Mouse (Mus musculus) mature B cell (primary cell): ENCODE data around the gene Ang5.
"Not testable (repeated sequence)": the region's sequence is repeated elsewhere in the genome, so short reads cannot be mapped to it uniquely, and the experiment has no call there.

ENCODE experiments used
- in situ Hi-C: fragments of 300-500 bp; cut with MboI; formaldehyde crosslinking; loops from 2 replicates; pipeline ENCODE4 v1.14.3; 2019

Gene Ang5

GRCm38 (mm10) chr14:43956769-43957168, at the start of gene Ang5:
Ang5 (plus strand) TSS chr14:43957069.
- in situ Hi-C loops: not testable (repeated sequence)

DNA sequence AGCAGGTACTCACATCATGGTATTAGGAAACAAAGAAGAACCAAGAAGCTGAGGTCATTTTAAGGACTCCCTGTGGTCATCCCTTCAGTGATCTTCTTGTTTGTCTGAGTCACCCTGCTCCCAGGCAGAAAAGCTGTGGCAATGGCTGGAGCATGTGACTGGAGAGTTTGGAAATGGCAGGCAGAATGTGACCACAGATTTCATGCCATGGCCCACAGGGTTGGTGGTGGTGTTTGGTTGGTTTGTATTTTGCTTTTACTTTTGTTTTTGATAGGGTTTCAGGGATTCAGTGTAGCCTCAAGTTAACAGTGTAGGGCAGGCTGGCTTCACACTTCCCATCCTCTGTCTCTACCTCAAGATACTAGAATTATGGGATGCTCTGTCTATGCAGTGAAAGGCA, 38.7 kb upstream of the Ang5 start:
- in situ Hi-C loops: not testable (repeated sequence)

GRCm38 (mm10) chr14:43923459-43923858, 33.4 kb upstream of the Ang5 start, which contains the start of gene Ear10:
Ear10 (minus strand) TSS chr14:43923559.
- in situ Hi-C loops: not testable (repeated sequence)

GRCm38 (mm10) chr14:43924688-43925403, 32.0 kb upstream of the Ang5 start, which contains the start of gene Gm8113:
Gm8113 (plus strand) TSS chr14:43925390.
- in situ Hi-C loops: not testable (repeated sequence)

DNA sequence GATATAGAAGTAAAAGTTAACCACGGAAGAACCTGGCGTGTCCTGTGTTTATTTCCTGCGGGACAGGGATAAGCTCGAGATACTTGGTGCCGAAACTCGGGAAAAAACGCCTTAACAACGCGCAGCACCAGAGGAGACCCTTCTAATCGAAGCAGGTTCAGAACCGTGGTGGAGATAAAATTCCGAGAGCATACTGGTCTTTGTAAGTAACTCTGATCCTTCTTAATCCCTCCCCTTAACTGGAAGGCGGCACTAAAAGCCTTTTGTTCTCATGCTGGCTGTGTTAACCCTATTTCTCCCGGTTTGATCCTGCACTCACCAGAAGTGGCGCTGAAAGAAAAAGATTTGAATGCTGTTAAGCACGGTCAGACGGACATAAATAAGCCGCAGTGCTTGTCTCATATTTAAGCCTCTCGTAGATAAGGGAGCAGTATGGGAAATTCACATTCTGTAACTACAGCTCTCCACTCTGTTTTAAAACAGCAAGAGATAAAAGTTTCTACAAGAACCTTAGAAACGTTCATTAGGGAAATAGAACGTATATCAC, 31.4 kb upstream of the Ang5 start:
- in situ Hi-C loops: not testable (repeated sequence)

- in situ Hi-C loops: not testable (repeated sequence)
Measured at GRCm38 (mm10) chr14:43932991-43933390, 23.9 kb upstream of the Ang5 start.

DNA sequence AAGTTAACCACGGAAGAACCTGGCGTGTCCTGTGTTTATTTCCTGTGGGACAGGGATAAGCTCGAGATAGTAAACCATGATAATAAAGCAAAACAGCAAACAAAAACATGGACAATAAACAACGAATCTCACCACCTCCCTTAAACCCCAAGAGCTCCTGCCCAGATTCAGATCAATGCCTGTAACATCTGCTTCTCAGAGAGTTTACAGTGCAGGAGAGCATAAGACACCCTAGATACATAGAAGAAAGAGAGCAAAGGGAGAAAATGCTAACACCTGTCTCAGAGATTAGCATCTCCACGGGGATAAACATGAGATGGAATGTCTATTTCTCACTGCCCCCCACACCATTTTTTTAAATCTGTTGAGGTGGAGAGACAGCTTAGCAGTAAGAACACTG, 23.5 kb upstream of the Ang5 start:
- in situ Hi-C loops: not testable (repeated sequence)

DNA sequence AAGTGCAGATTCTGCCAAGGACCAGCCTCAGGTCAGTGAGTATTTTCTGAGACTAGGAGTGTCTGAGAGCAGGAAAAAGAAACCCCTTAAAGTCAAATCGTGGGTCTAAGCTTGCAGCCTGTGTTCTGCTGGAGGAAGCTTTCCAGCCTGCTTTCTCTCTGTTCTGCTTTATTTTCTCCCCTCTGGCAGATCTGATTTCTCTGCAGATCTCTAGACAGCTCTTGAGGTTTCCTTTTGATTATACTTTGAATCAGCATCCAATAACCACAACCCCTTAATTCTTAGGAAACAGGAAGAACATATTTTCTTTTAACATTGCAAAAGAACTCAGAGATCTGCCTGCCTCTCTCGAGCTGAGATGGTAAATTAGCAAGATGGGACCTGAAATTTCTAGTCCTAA, 3.5 kb upstream of the Ang5 start:
- in situ Hi-C loops: not testable (repeated sequence)

DNA sequence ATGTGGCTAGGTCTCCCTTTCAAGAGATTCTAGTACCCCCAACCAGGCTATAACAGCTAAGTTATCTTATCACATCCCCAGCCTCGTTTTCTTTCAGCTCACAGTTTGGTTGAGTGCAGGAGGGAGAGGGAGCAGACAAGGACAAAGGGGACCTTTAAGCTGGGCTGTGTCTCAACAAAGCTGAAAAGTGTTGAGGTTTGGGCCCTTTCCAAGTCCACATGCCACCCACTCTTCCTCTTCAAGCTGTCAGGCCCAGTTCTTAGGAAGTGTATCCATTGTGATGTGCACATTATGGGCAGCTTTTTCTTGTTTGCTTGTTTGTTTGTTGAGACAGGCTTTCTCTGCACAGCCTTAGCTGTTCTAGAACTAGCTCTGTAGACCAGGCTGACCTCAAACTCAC, 1.8 kb upstream of the Ang5 start:
- in situ Hi-C loops: not testable (repeated sequence)

DNA sequence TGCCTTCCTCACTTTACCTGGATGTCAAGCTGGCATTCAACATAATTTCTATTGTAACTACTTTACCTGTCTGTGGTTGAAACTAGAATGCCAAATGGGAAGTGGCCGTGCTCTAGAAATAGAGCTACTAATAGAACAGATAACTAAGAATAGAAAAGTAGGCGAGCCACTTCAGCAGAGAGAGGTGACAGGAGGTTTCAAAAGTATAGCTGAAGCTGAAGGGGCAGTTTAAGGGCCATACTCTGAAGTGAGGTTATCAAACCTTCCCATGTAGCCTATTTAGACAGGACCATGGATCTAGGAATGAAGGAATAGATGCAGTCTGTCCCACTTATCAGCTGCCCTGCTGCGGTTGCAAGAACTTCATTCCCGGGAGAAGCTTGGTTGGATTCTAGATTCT, 26.6 kb downstream of the Ang5 start:
- in situ Hi-C loops: no loop called here

DNA sequence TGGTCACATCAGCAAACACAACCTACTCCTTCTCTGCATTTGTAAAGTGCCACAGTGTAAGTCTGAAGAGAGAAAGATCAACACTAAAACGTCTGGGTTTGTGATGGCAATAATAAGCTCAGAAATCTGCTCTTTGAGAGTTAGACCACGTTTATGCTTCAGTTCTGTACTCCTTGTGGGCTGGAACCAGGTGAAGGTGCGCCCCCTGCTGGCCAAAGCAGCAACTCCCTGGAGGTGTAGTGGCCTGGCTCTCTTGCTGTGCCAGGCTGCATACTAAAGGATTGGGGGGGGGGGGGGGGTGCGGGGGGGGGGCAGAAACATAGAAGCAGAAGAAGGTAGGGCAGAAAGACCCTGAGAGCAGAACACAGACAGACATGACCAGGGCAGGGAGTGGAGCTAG, 27.0 kb downstream of the Ang5 start:
- in situ Hi-C loops: no loop called here

DNA sequence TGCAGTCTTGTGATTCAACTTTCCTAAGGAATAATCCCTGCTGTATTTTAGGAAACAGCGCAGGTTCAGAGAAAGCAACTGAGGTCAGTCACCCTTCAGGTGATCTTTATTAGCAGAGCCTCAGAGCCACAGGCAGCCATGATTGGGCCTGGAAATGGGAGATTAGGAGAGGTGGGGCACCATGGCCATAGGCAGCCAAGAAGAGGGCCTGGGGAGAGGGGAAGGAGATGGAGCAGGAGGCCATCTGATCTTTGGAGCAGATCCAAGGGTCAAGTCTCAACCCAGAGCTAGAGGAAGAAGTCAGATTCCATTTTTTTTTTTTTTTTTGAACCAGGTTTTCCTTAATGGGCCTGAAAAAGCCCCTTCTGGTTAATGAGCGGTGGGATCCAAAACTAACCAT, 29.3 kb downstream of the Ang5 start:
- in situ Hi-C loops: no loop called here

DNA sequence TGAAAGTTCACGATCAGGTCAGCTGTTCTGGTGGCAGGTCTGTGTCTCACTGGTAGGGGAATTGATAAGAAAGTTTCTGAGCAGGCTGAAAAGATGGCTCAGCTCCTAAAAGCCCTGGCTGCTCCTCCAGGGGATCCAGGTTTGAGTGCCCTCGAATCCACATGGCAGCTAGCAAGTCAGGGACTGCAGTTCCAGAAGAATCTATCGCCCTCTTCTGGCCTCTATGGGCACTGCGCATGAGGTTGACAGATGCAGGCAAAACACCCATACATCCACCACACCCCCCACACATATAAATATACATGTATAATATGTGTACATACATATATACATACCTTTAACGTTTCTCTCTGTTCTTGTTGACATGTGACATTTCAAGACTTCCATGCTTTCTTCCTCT, 30.5 kb downstream of the Ang5 start:
- in situ Hi-C loops: not testable (repeated sequence)

GRCm38 (mm10) chr14:43998455-43999000, 41.7 kb downstream of the Ang5 start:
- in situ Hi-C loops: not testable (repeated sequence)

GRCm38 (mm10) chr14:44001600-44001999, 44.7 kb downstream of the Ang5 start:
- in situ Hi-C loops: no loop called here

DNA sequence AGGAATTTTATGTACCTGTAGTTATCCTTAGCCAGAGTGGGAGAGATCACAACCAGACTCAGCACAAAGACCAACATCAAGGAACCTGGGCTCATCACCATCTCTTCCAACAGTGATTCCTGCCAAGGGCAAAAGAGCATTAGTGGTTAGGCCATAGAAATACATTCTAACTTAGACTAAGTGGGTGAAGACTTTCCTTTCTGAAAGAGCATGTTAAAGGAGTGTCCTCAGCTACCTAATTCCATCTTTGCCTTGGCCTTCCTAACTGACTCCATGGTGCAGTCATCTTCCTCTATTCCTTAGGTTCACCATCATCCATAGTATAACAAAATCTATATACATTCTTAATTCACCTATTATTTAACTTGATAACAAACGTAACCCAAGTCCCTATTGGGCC, 45.3 kb downstream of the Ang5 start, which contains the start of gene Ang6:
TSS of gene Ang6 (minus strand) at position 101 of the 400 bp plus-strand sequence.
- in situ Hi-C loops: no loop called here

DNA sequence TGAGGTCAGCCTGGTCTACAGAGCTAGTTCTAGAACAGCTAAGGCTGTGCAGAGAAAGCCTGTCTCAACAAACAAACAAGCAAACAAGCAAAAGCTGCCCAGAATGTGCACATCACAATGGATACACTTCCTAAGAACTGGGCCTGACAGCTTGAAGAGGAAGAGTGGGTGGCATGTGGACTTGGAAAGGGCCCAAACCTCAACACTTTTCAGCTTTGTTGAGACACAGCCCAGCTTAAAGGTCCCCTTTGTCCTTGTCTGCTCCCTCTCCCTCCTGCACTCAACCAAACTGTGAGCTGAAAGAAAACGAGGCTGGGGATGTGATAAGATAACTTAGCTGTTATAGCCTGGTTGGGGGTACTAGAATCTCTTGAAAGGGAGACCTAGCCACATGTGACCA, 51.2 kb downstream of the Ang5 start:
- in situ Hi-C loops: not testable (repeated sequence)

DNA sequence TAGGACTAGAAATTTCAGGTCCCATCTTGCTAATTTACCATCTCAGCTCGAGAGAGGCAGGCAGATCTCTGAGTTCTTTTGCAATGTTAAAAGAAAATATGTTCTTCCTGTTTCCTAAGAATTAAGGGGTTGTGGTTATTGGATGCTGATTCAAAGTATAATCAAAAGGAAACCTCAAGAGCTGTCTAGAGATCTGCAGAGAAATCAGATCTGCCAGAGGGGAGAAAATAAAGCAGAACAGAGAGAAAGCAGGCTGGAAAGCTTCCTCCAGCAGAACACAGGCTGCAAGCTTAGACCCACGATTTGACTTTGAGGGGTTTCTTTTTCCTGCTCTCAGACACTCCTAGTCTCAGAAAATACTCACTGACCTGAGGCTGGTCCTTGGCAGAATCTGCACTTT, 52.8 kb downstream of the Ang5 start:
- in situ Hi-C loops: not testable (repeated sequence)
